Mouse (Mus musculus) cerebellum, adult 2 months (tissue): ENCODE measurements around the gene Olfr773. TPM values are rescaled to one million over a fixed set of nuclear protein-coding genes. Genes with fewer than 3 reads are reported as not detected.
A peak's percentile ranks its signal among the peaks of the same experiment; 100 is the strongest.
"Not testable (repeated sequence)": the region's sequence is repeated elsewhere in the genome, so short reads cannot be mapped to it uniquely, and the experiment has no call there.

Experiments
- DNase-seq, 2 experiments: peaks; one replicate each; pipeline ENCODE4 v3.0.0; 2021
- H3K27ac ChIP-seq: fragments of 200-500 bp; 2 replicates; pipeline ENCODE4 v1.5.1; 2012; ENCODE audit warnings: low read length, control low read depth, inconsistent platforms; ENCODE audit not compliant: insufficient read depth
- H3K27me3 ChIP-seq: fragments of 200-500 bp; 2 replicates; pipeline ENCODE4 v1.6.1; 2012; ENCODE audit warnings: inconsistent platforms, mild to moderate bottlenecking, low read length, moderate library complexity; ENCODE audit not compliant: control insufficient read depth, insufficient read depth
- H3K4me1 ChIP-seq: fragments of 200-500 bp; 2 replicates; pipeline ENCODE4 v1.6.1; 2011; ENCODE audit warnings: low read length; ENCODE audit not compliant: control insufficient read depth, insufficient read depth
- H3K4me3 ChIP-seq: fragments of 200-500 bp; replicated peaks from 2 replicates; pipeline ENCODE3; 2011; ENCODE audit warnings: mild to moderate bottlenecking, low read depth, low read length, control low read depth; ENCODE audit not compliant: insufficient read depth
- CTCF ChIP-seq: fragments of 200-500 bp; IDR thresholded peaks from 2 replicates; pipeline ENCODE4 v1.5.1; 2011; ENCODE audit warnings: low read depth, mild to moderate bottlenecking, control low read depth, low read length, moderate library complexity, borderline replicate concordance; ENCODE audit not compliant: insufficient read depth
- POLR2A ChIP-seq: fragments of 200-500 bp; IDR thresholded peaks from 2 replicates; pipeline ENCODE4 v1.6.1; 2011; ENCODE audit warnings: low read length, control low read depth, borderline replicate concordance; ENCODE audit not compliant: insufficient read depth
- WGBS: fragments of 180-500 bp; shearing (Covaris S2); methylation state at CpG from one replicate; pipeline ENCODE4 v1.1.7; 2018; 5-methylcytosine and 5-hydroxymethylcytosine counted together
- polyA plus RNA-seq: library from polyadenylated mRNA; depleted of rRNA; stranded (reverse); fragments of >200 nt; gene quantifications from 2 replicates; pipeline ENCODE4 v1.2.3, GENCODE M21; 2012; rRNA removed

Olfr773 gene
- not detected in 2 replicates for polyA plus RNA-seq

- H3K27me3 ChIP-seq, H3K27ac ChIP-seq, H3K4me1 ChIP-seq, DNase-seq, H3K4me3 ChIP-seq: not testable (repeated sequence)
These were observed at the start of gene Olfr773 for GRCm38 (mm10) chr10:129187319-129187718. Gene Olfr773, minus strand, starts transcription at chr10:129187419.

DNA sequence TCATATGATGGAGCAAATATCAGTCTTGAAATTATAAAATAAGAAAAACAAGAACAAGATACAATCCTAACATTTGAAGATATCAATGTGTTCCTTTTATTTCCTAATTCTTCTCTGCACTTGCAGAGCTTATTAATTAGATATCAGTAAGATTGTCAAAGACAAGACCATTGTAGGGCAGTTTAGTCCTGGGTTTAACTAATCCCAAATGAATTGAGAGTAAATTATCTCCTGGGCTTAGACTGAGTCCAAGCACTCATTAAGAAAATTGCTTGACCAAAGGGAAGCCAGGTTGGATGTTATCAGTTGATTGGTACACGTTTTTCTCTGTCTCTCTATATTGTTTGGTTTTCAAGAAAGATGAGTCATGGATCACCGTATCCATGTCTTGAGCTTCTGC, 48.7 kb upstream of the Olfr773 start, which contains the start of gene Olfr774:
Gene Olfr774 (plus strand): TSS at position 301 of the 400 bp plus-strand sequence.
- no peak for DNase-seq
- no peaks in the 10 kb centered on the region for H3K4me1 ChIP-seq
- H3K27me3 ChIP-seq = no peaks in the 10 kb centered on the region
- TF ChIP-seq POLR2A = no peak
- no peak for TF ChIP-seq CTCF
- H3K27ac ChIP-seq = no peak within 1 kb of the TSS
- H3K4me3 ChIP-seq = no peak within 1 kb of the TSS
- WGBS = 77% methylated on average over 2 of the region's 2 CpGs

GRCm38 (mm10) chr10:129230737-129231136, 43.5 kb upstream of the Olfr773 start:
- no peak for DNase-seq
- Histone ChIP-seq H3K27me3 (no peaks in the 10 kb centered on the region), H3K4me3 (no peak overlapping the region), H3K27ac (no peak overlapping the region), H3K4me1 (no peaks in the 10 kb centered on the region; the same call in 1 of the 2 replicates)
- 82% methylated on average over 1 of the region's 1 CpGs for WGBS
- TF ChIP-seq CTCF (no peak), POLR2A (no peak)

DNA sequence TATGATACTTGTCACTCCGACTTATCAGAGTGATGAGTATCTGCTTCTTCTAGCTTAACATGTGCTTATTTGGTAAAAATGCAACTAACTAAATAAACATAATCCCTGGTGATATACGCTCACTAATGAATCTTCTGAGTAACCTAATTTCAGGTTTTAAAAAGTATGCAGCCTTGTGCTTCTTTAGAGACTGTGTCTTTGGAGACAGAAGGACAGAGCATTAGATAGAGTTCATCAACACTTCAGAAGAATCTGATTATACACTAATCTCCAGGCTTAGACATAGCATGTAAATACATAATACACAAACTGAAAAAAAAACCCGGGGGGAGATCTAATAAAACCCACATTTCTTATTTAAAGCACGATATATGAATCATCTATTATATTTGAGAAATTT, 9.4 kb downstream of the Olfr773 start, which contains the start of gene Olfr772:
Gene Olfr772 (minus strand): TSS at position 101 of the 400 bp plus-strand sequence.
- H3K4me1 ChIP-seq, H3K4me3 ChIP-seq, H3K27me3 ChIP-seq, DNase-seq, H3K27ac ChIP-seq: not testable (repeated sequence)
- 90% methylated on average over 4 of the region's 4 CpGs for WGBS

- no peak within 1 kb of the TSS for H3K27ac ChIP-seq
- H3K4me3 ChIP-seq = no peak within 1 kb of the TSS
- no peaks in the 10 kb centered on the region for H3K27me3 ChIP-seq
- H3K4me1 ChIP-seq = no peaks in the 10 kb centered on the region
- WGBS = 91% methylated on average over 1 of the region's 1 CpGs
- no peak for DNase-seq
- TF ChIP-seq CTCF (no peak), POLR2A (no peak)
These were observed 22.6 kb downstream of the Olfr773 start, which contains the start of gene Olfr771 for GRCm38 (mm10) chr10:129164651-129165050. Gene Olfr771, minus strand, starts transcription at chr10:129164751.

- no peak within 1 kb of the TSS for H3K27ac ChIP-seq
- H3K4me3 ChIP-seq = no peak within 1 kb of the TSS
- TF ChIP-seq POLR2A = no peak
- TF ChIP-seq CTCF = no peak
- H3K27me3 ChIP-seq = no peaks in the 10 kb centered on the region
- WGBS = 28% methylated on average over 2 of the region's 2 CpGs
- DNase-seq = peak in 1 of 2 experiments; percentile 4
- H3K4me1 ChIP-seq = no peaks in the 10 kb centered on the region
These were observed 48.3 kb downstream of the Olfr773 start, which contains the start of gene Olfr770 for GRCm38 (mm10) chr10:129138898-129139297. Gene Olfr770, minus strand, starts transcription at chr10:129138998.

Other genes starting within 250 kb of the Olfr773 start
- gene Mettl7b, start 226.4 kb downstream of the Olfr773 start, polyA plus RNA-seq = not detected in 2 replicates
- gene Olfr9, start 198.0 kb downstream of the Olfr773 start, polyA plus RNA-seq = not detected in 2 replicates
- gene Olfr763, start 176.6 kb downstream of the Olfr773 start, polyA plus RNA-seq = not detected in 2 replicates
- gene Olfr764-ps1, start 147.5 kb downstream of the Olfr773 start, polyA plus RNA-seq = not detected in 2 replicates
- not detected in 2 replicates for gene Olfr765, start 137.4 kb downstream of the Olfr773 start, polyA plus RNA-seq
- gene Olfr766-ps1, start 118.4 kb downstream of the Olfr773 start, polyA plus RNA-seq = not detected in 2 replicates
- not detected in 2 replicates for gene Olfr767, start 104.5 kb downstream of the Olfr773 start, polyA plus RNA-seq
- gene Olfr768, start 88.0 kb downstream of the Olfr773 start, polyA plus RNA-seq = not detected in 2 replicates
- not detected in 2 replicates for gene Olfr769, start 69.6 kb downstream of the Olfr773 start, polyA plus RNA-seq
- gene Olfr770, start 48.4 kb downstream of the Olfr773 start, polyA plus RNA-seq = not detected in 2 replicates
- gene Olfr771, start 22.7 kb downstream of the Olfr773 start, polyA plus RNA-seq = not detected in 2 replicates
- not detected in 2 replicates for gene Olfr772, start 9.5 kb downstream of the Olfr773 start, polyA plus RNA-seq
- not detected in 2 replicates for gene Olfr774, start 48.8 kb upstream of the Olfr773 start, polyA plus RNA-seq
- gene Olfr775, start 61.0 kb upstream of the Olfr773 start, polyA plus RNA-seq = not detected in 2 replicates
- not detected in 2 replicates for gene Olfr776, start 71.7 kb upstream of the Olfr773 start, polyA plus RNA-seq
- gene Olfr777, start 84.1 kb upstream of the Olfr773 start, polyA plus RNA-seq = not detected in 2 replicates
- gene Olfr780, start 130.7 kb upstream of the Olfr773 start, polyA plus RNA-seq = not detected in 2 replicates
- not detected in 2 replicates for gene Olfr781, start 141.4 kb upstream of the Olfr773 start, polyA plus RNA-seq
- gene Olfr782, start 161.4 kb upstream of the Olfr773 start, polyA plus RNA-seq = not detected in 2 replicates
- 0.06 and 0.08 TPM in 2 replicates for gene Olfr784, start 196.7 kb upstream of the Olfr773 start, polyA plus RNA-seq
- gene Olfr785, start 218.0 kb upstream of the Olfr773 start, polyA plus RNA-seq = not detected in 2 replicates
- gene Olfr786, start 239.9 kb upstream of the Olfr773 start, polyA plus RNA-seq = not detected in 2 replicates